Mouse (Mus musculus) granulocyte monocyte progenitor cell, adult 5-6 weeks (primary cell): ENCODE measurements at regions not wholly inside any gene's neighbourhood (a gene's known extent, or its start where the extent isn't known, plus 50 kb on each side); places are given as distances from the start of the nearest gene placed in this dataset.
A peak's percentile ranks its signal among the peaks of the same experiment; 100 is the strongest.
"Not testable (repeated sequence)": the region's sequence is repeated elsewhere in the genome, so short reads cannot be mapped to it uniquely, and the experiment has no call there.

Experiments
- ATAC-seq: replicated peaks from 2 replicates; pipeline ENCODE4 v1.8.0; 2016; ENCODE audit warnings: mild to moderate bottlenecking, moderate TSS enrichment, inconsistent platforms; ENCODE audit not compliant: poor library complexity, severe bottlenecking

GRCm38 (mm10) chr3:18482006-18482405 is 533.8 kb downstream of the Cypt12 start:
- no peak for ATAC-seq

DNA sequence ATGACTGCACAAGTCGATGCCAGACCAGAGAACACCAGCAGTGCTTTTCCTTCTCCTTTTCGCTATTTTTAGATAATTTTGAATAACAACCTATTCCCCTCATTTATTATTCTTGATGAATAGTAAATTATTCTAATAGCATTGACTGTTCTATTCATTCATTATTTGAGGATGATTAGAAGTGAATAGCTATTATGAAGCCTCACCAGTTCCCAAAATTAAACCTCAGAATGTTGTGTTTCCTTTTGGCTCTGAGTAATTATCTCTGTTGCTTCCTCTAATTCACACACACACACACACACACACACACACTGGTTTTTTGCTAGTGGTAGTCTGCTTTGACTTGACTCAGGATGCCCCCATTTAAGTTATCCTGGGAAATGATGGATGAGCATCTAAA is 540.7 kb downstream of the Cypt12 start:
- ATAC-seq = no peak

GRCm38 (mm10) chr3:18522562-18522961 is 574.4 kb downstream of the Cypt12 start:
- ATAC-seq = no peak

GRCm38 (mm10) chr3:18524011-18524410 is 575.8 kb downstream of the Cypt12 start:
- ATAC-seq = no peak

GRCm38 (mm10) chr3:18557201-18557600 is 609.0 kb downstream of the Cypt12 start:
- ATAC-seq = no peak

- ATAC-seq = no peak
Observed at GRCm38 (mm10) chr3:18560282-18560785, 612.1 kb downstream of the Cypt12 start.

DNA sequence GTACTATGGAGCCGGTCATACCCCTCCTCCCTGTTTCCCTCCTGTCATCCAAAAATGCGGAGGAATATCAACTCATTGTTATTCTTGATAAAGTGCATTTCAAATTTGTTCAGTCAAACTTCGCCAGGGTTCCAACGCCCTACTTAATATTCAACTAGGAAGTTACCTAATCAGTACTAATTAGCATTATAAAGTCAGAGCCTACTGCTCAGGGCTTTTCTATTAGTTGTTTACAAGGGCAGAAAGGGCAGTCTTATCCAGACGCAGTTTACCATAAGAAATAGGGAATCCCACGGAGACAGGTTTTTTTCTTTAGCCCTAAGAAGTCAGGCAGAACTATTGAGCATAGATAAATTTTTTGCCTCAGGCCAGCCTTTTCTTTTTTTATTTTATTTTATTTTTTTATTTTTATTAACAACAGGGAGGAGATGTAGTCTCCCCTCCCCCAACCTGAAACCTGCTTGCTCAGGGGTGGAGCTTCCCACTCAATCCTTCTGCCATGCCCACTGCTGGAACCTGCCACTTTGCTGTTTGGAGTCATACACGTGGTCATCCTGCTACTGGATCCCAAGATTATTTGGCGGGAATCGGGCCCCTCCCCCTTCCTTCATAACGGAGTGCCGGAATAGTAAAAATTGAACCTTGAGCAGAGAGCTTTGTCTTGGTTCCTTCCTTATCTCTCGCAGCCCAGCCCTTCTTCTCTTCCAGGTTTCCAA is 632.9 kb downstream of the Cypt12 start:
- not testable (repeated sequence) for ATAC-seq

- ATAC-seq = no peak
Observed at GRCm38 (mm10) chr3:18620608-18621007, 672.4 kb downstream of the Cypt12 start.

- peak; percentile 89 for ATAC-seq
Observed at GRCm38 (mm10) chr3:18623831-18624304, 675.7 kb downstream of the Cypt12 start.

GRCm38 (mm10) chr3:18624381-18625145 is 676.4 kb downstream of the Cypt12 start:
- ATAC-seq = peak; percentile 52

DNA sequence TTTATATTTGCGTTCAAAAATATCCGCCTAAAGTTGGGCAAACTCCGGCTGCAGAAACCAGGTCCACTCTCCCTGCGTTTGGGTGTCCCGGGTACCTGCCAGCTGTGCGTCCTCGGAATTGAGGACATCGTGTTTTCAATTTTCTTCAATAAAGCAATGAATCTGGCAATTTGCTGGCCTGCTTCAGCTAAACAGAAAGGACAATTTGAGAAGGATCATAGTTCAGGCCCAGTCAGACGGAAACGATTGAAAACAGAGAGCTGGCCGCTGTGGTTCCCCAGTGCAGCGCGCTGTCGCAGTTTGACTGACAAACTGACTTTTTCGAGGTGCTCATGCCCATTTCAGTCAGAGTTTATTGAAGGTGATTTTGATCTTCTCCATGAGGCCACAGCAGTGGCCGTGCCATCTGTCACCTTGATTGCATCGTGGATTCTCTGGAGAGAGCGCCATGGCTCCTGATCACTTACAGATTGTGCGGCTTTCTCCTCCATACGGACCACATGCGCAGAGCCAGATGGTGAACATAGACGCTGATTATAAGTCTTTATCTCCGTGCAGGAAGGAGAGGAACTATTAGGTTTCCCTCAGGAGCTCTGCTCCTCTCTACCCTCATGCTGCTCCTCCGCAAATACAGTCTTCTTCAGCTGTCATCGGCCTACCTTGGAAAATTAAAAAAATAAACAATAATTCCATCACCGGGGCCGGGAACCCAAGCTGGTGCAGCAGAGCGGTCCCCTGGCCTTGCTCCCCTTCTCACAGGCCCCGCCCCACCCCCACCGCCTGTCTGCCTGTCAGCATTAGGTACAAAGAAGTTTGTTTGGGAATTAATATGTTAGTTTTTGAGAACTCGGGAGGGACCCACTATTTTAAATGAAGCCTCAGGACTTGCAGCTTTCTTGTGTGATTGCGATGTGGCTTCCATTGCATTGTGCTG is 677.5 kb downstream of the Cypt12 start:
- ATAC-seq = no peak; the same call in 1 of the 2 replicates

- no peak for ATAC-seq
Observed at GRCm38 (mm10) chr3:18626375-18626774, 678.2 kb downstream of the Cypt12 start.

GRCm38 (mm10) chr3:18626820-18627219 is 678.6 kb downstream of the Cypt12 start:
- no peak for ATAC-seq

DNA sequence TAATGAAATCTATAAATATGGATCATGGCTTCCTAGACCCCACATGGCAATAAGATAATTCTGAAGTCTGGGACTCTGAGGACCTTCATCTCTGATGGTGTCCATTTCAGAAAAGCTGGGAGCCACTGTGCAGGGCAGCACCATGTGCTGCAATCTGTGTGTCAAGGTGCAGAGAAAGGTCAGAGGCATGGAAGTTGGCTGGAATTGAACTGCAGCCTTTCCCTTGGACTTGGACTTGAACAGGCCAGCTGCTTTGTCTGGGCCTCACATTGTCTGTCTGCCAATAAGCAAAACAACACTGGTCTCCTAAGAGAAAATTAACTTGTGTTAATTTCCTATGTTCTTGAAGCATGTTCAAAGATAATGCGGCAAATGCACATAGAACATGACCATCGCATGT is 681.0 kb downstream of the Cypt12 start:
- no peak for ATAC-seq

GRCm38 (mm10) chr3:18631601-18632000 is 683.4 kb downstream of the Cypt12 start:
- ATAC-seq = no peak

GRCm38 (mm10) chr3:18634855-18635254 is 686.6 kb downstream of the Cypt12 start:
- no peak for ATAC-seq

DNA sequence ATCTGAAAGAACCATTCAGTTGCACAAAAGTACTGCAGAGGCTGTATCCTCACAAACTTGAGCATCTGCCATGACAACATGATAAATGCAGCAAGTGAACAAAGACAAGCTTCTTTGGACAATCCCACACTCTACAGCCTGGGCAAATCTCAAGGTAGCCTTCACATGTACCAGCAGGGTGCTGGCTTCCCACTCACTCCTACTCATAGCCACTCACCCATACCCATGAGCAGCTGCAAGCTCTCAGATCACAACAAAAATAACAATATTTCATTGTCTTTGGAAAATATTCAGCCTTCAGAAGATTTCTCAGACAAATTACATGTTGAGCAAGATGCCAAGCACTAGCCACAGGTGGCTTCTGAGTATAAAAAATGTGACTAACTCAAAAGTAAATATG is 689.3 kb downstream of the Cypt12 start:
- ATAC-seq = no peak

GRCm38 (mm10) chr3:18640286-18640685 is 692.1 kb downstream of the Cypt12 start:
- no peak for ATAC-seq

DNA sequence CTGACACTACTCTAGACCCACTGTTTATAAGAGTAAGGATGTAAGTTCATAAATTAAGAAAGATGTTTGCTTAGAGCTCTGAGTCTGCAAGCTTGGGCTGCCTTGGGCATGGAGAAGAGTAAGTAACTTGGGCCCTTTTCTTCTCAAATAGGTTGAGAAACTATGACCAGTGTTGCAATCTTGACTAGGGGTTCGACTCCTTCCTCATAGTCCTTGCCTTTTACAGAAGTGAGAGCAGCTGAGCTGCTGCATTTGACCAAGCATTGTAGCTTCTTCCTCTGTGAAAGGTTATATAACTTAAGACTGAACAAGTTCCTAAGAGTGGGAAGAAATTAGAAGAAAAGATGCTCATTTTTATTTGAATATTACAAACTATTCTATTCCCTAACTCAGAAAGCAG is 693.5 kb downstream of the Cypt12 start:
- peak; percentile 98 for ATAC-seq

GRCm38 (mm10) chr3:18643408-18644035 is 695.3 kb downstream of the Cypt12 start:
- no peak for ATAC-seq
